Mouse (Mus musculus): ENCODE measurements around the gene Vwce.
A peak's percentile ranks its signal among the peaks of the same experiment; 100 is the strongest.

The Vwce gene

GRCm38 (mm10) chr19:10714682-10715475 lies 80.9 kb downstream of the Vwce start:
- DNase-seq (ENCODE audit: low read depth) = peak; percentile 93

- DNase-seq (ENCODE audit: low read depth) = no peak
Observed at GRCm38 (mm10) chr19:10715476-10715875, 81.5 kb downstream of the Vwce start.

Measured in NIH3T3 (cell line).